Mouse (Mus musculus) hindbrain, embryonic 16.5 days (tissue): ENCODE data around the gene Ppp1r37. TPM values are rescaled to one million over a fixed set of nuclear protein-coding genes. Genes with fewer than 3 reads are reported as not detected.

ENCODE experiments used
- ATAC-seq: fragments of 200-750 bp; cut with Nextera tagmentation; 2 replicates; pipeline ENCODE4 v1.8.0; 2017; ENCODE audit warnings: moderate TSS enrichment, moderate library complexity
- H3K27ac ChIP-seq: fragments of 300-500 bp; sonication (generic); 2 replicates; pipeline ENCODE4 v1.5.1; 2014; ENCODE audit warnings: low read depth, mild to moderate bottlenecking, control low read depth, low read length, moderate library complexity
- H3K27me3 ChIP-seq: fragments of 300-500 bp; sonication (generic); replicated peaks from 2 replicates; pipeline ENCODE4 v1.6.1; 2014; ENCODE audit warnings: low read length; ENCODE audit not compliant: control insufficient read depth, insufficient read depth
- H3K36me3 ChIP-seq: fragments of 300-500 bp; sonication (generic); 2 replicates; pipeline ENCODE4 v1.6.1; 2014; ENCODE audit warnings: mild to moderate bottlenecking, low read length, moderate library complexity, mixed read lengths; ENCODE audit not compliant: control insufficient read depth, insufficient read depth
- H3K4me1 ChIP-seq: fragments of 300-500 bp; sonication (generic); 2 replicates; pipeline ENCODE4 v1.6.1; 2014; ENCODE audit warnings: low read depth, low read length; ENCODE audit not compliant: control insufficient read depth, insufficient read depth
- H3K4me2 ChIP-seq: fragments of 300-500 bp; sonication (generic); 2 replicates; pipeline ENCODE4 v1.6.1; 2014; ENCODE audit warnings: mild to moderate bottlenecking, low read length, control low read depth, moderate library complexity
- H3K4me3 ChIP-seq: fragments of 300-500 bp; sonication (generic); 2 replicates; pipeline ENCODE4 v1.5.1; 2014; ENCODE audit warnings: mild to moderate bottlenecking, low read length, control low read depth, moderate library complexity
- H3K9ac ChIP-seq: fragments of 300-500 bp; sonication (generic); 2 replicates; pipeline ENCODE4 v1.6.1; 2014; ENCODE audit warnings: low read depth, mild to moderate bottlenecking, control low read depth, low read length, moderate library complexity
- H3K9me3 ChIP-seq: fragments of 300-500 bp; sonication (generic); 2 replicates; pipeline ENCODE4 v1.6.1; 2014; ENCODE audit warnings: mild to moderate bottlenecking, low read length, moderate library complexity; ENCODE audit not compliant: control insufficient read depth
- WGBS: fragments of 180-500 bp; shearing (Covaris S2); extraction: QIAGEN DNeasy Blood & Tissue Kit; methylation state at CpG from one replicate; pipeline ENCODE4 v1.1.7; 2014; 5-methylcytosine and 5-hydroxymethylcytosine counted together
- polyA plus RNA-seq: library from polyadenylated mRNA; unstranded; fragments of >200 nt; fragmentation: Nextera tagmentation; extraction: Ambion mirVana; gene quantifications from 2 replicates; pipeline ENCODE4 v1.2.1, GENCODE M21; 2015

The Ppp1r37 gene
- polyA plus RNA-seq, 1 experiment from 2014 or later = 37.7 TPM

DNA sequence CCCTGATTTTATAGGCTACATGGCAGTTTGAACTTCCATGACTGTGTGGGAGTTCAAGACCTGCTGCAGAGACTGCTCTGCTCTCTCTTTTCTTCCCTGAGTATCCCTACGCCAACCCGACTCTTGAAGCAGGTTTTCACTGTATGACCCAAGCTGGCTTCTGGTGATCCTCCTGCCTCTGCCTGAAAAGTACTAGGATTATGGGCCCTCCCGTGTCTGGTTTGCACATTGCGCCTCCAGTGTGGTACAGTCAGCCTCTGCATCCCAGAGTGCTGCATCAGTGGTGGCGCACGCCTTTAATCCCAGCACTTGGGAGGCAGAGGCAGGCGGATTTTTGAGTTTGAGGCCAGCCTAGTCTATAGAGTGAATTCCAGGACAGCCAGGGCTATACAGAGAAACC is 53.1 kb downstream of the Ppp1r37 start:
- Histone ChIP-seq H3K27me3 (no peaks in the 10 kb centered on the region), H3K4me1 (peaks cover 19% of the 10 kb centered on the region; the same call in 1 of the 2 replicates), H3K4me2 (peak overlapping the region; percentile 82), H3K27ac (no peak overlapping the region), H3K9me3 (no peaks in the 10 kb centered on the region), H3K36me3 (no peaks in the 10 kb centered on the region), H3K9ac (no peak overlapping the region), H3K4me3 (no peak overlapping the region; the same call in 1 of the 2 replicates)
- no peak for ATAC-seq
- WGBS = 95% methylated on average over 7 of the region's 7 CpGs

DNA sequence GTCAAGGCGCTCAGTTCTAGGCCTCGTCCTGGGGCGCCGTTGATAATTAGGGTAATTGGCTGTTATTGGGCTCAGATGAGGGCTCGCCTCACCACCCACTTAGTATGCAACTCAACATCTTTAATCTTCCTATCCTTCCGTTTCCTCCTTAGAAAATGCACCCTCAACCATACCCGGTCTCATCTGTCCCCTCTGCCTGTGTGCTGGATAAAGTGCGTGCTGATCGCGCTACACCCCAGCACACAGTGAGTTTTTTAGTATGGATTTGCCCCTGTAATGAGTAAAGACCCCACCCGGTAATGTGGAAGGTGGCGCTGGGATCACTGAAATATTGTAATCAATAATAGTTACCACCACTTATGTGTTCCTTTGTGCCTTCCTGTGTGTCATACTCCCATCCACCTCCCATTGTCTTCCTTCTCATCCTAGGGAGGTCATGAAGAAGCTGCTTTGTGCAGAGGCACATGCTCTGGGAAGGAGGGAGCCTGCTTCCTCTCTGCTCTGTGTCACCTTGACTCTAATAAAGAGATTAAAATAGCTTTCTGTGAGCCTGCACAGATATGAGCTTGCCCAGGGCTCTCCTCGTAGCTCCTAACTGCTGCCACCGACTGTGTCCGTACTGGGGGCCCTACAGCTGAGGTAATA is 53.8 kb downstream of the Ppp1r37 start:
- Histone ChIP-seq H3K9ac (peak overlapping the region; percentile 88), H3K4me2 (peak overlapping the region; percentile 82), H3K4me3 (peak overlapping the region; percentile 90), H3K4me1 (peaks cover 19% of the 10 kb centered on the region; the same call in 1 of the 2 replicates), H3K27ac (peak overlapping the region; percentile 85), H3K9me3 (no peaks in the 10 kb centered on the region), H3K36me3 (no peaks in the 10 kb centered on the region), H3K27me3 (no peaks in the 10 kb centered on the region)
- peak; percentile 3; the same call in 1 of the 2 replicates for ATAC-seq
- 5% methylated on average over 15 of the region's 15 CpGs for WGBS

DNA sequence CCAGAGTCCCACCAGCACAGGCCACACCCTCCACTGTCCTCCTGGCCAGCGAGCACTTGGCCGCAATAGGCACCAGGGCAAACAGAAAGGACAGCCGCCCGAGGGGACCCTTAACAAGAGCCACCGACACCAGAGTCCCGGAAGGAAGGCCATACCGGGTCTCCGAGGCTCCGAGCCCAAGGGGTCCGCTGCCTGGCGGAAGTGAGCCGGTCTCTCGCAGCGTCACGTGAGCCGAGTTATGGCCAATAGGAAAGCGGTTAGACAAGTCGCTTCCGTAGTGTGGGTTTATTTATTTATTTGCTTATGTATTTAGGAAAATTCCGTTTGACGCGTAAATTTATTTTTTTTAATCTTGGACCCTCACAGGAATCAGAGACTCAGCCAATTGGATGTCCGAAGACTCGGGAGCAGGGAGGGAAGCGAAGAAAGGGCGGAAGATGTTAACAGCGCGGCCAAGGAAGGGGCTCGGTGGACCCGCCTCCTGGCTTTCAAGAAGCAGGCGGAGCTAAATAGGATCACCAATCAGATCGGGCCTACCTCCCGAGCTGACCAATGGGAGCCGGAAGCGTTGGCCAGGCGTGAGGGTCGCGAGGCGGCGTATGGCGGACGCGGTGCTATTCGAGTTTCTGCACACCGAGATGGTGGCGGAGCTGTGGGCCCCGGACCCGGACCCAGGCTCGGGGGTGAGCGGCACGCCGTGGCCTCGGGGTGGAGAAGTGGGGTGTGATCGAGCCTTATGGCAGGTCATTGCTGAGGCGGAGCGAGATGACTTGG is 54.5 kb downstream of the Ppp1r37 start, which contains the start of the genes Bloc1s3 and Trappc6a:
TSS of gene Bloc1s3 (minus strand) at position 218 of the 774 bp plus-strand sequence.
TSS of gene Trappc6a (plus strand) at position 246 of the 774 bp plus-strand sequence.
- H3K9me3 ChIP-seq = no peaks in the 10 kb centered on the region
- peak within 1 kb of the TSS; percentile 88 for H3K9ac ChIP-seq
- H3K36me3 ChIP-seq = no peaks in the 10 kb centered on the region
- under 1% methylated on average over 53 of the region's 56 CpGs for WGBS
- peak; percentile 97 for ATAC-seq
- H3K27ac ChIP-seq = peak within 1 kb of the TSS; percentile 85
- peaks cover 19% of the 10 kb centered on the region; the same call in 1 of the 2 replicates for H3K4me1 ChIP-seq
- H3K4me2 ChIP-seq = peak within 1 kb of the TSS; percentile 94
- H3K27me3 ChIP-seq = no peaks in the 10 kb centered on the region
- H3K4me3 ChIP-seq = peak within 1 kb of the TSS; percentile 90

DNA sequence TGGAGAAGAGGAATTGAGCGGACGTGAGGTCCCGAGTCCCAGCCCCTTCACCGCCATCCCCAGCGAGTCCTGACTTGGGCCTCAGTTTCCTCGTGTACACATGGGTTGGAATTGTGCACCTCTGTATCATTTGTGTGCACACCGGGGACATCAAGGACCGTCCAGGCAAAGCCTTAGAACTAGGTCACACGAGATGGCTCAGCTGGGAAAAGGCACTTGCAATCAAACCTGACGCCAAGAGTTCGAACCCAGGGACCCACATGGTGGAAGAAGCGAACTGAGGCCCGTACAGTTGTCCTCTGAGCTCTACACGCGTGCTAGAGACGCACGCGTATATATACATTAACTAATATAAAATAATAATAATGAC is 55.3 kb downstream of the Ppp1r37 start:
- no peaks in the 10 kb centered on the region for H3K9me3 ChIP-seq
- H3K4me2 ChIP-seq = peak overlapping the region; percentile 94
- H3K4me1 ChIP-seq = peaks cover 19% of the 10 kb centered on the region; the same call in 1 of the 2 replicates
- peak overlapping the region; percentile 88 for H3K9ac ChIP-seq
- peak overlapping the region; percentile 85 for H3K27ac ChIP-seq
- H3K36me3 ChIP-seq = no peaks in the 10 kb centered on the region
- 7% methylated on average over 18 of the region's 18 CpGs for WGBS
- peak overlapping the region; percentile 90 for H3K4me3 ChIP-seq
- no peaks in the 10 kb centered on the region for H3K27me3 ChIP-seq
- no peak for ATAC-seq

DNA sequence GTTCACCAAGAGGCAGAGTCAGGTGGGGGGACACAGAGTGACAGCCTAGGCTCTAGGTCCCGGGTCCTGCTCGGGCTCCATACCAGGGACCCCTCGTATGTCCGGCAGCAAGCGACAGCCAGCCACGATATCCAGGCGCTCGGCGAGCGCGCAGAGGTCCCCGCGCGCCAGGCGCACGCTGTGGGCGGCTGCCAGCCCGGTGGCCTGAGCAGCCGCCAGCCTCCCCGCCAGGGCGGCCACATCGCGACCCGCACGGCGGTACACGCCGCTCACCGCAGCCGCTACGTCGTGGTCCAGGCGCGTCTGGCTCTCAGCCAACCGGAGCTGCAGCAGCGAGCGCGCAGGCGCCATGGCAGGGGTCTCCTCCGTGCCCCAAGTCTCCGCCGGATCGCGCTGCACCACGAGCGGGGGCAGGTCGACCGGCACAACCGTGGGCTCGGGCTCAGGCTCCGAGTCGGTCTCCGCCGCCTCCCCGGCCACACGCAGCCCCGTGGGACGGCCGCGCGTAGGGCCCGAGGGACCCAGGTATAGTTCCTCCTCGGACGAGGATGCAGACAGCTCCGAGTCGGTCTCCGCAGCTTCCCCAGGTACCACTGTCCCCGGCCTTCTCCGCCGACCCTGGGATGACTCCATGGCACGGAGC is 55.8 kb downstream of the Ppp1r37 start:
- no peaks in the 10 kb centered on the region for H3K27me3 ChIP-seq
- peaks cover 19% of the 10 kb centered on the region; the same call in 1 of the 2 replicates for H3K4me1 ChIP-seq
- no peaks in the 10 kb centered on the region for H3K36me3 ChIP-seq
- 1% methylated on average over 39 of the region's 71 CpGs for WGBS
- H3K4me3 ChIP-seq = peak overlapping the region; percentile 90
- H3K4me2 ChIP-seq = peak overlapping the region; percentile 94
- no peaks in the 10 kb centered on the region for H3K9me3 ChIP-seq
- peak overlapping the region; percentile 85 for H3K27ac ChIP-seq
- H3K9ac ChIP-seq = peak overlapping the region; percentile 88
- ATAC-seq = peak; percentile 32

DNA sequence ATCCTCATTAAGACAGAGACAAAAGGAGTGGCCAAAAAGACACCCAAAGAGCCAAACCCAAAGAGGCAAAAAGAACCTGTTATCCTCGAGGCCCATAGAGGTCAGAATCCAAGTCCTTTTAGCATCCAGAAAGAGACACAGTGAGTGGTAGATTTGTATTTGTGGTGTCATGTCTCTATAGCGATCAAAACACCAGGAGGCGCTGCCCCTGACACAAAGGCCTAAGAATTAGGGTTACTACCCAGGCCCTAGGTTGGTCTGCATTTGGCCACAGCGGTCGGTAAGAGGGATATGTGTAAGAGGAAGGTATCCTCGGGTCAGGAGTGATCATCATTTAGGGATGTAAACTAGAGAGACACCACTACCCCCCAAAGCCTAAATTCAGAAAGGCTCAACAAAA is 56.5 kb downstream of the Ppp1r37 start:
- H3K4me2 ChIP-seq = peak overlapping the region; percentile 94

DNA sequence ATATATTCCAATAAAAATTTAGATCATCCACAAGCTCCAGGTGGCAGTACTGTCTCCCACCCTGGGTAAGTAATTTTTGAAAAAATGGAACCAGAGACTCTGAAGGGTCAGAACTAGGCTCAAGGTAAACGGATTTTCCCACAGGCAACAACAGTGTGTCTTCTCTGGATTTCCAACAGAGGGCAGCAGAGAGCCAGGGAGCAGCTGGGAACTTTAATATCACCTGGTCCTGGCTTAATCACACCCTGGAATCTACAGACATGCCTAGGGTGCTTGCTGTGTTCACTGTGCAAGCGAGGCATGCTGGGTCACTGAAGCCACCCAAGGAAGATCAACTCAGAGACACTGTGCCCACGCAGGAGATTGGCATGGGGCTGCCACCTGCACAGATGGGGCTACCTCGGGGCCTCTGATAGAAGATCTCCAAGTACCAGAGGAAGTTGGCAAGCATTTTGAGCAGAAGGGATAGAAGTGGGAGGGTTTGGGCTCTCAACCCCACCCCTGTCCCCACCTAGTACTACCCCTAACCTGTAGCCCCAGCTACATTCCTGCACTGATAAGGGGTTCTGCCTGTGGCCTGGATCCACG is 59.3 kb downstream of the Ppp1r37 start:
- no peaks in the 10 kb centered on the region for H3K9me3 ChIP-seq
- no peaks in the 10 kb centered on the region for H3K36me3 ChIP-seq
- no peak overlapping the region for H3K4me2 ChIP-seq
- H3K9ac ChIP-seq = no peak overlapping the region
- no peak overlapping the region for H3K27ac ChIP-seq
- 34% methylated on average over 5 of the region's 5 CpGs for WGBS
- H3K4me3 ChIP-seq = no peak overlapping the region
- H3K4me1 ChIP-seq = peaks cover 13% of the 10 kb centered on the region; the same call in 1 of the 2 replicates
- H3K27me3 ChIP-seq = no peaks in the 10 kb centered on the region
- no peak for ATAC-seq

More for the DNA sequence above, 56.5 kb downstream of the Ppp1r37 start:
- Histone ChIP-seq H3K27ac (no peak overlapping the region), H3K9me3 (no peaks in the 10 kb centered on the region), H3K4me3 (peak overlapping the region; percentile 90), H3K27me3 (no peaks in the 10 kb centered on the region), H3K9ac (peak overlapping the region; percentile 88; the same call in 1 of the 2 replicates), H3K36me3 (no peaks in the 10 kb centered on the region), H3K4me1 (peaks cover 19% of the 10 kb centered on the region; the same call in 1 of the 2 replicates)
- ATAC-seq = no peak
- 24% methylated on average over 6 of the region's 6 CpGs for WGBS

DNA sequence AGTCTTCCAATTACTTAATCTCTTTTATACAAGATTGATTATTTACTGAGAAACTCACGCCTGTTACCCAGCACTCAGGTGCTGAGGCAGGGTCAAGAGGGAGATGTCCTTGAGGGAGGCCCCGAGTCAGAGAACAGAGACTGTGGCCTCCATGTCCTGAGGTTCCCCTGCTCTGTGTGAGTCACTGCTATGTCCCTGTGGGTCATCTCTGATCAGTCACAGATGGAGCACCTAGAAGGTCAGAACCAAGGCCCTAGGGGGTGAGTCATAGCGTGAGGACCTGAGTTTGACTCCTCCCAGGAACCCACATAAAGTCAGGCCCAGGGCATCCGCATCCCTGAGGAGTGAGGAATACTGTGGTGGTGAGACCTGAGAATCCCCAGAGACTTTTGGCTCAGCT is 61.2 kb downstream of the Ppp1r37 start:
- no peak overlapping the region for H3K4me2 ChIP-seq
- H3K27ac ChIP-seq = no peak overlapping the region
- no peak overlapping the region for H3K4me3 ChIP-seq
- no peaks in the 10 kb centered on the region for H3K9me3 ChIP-seq
- H3K36me3 ChIP-seq = no peaks in the 10 kb centered on the region
- no peak for ATAC-seq
- WGBS = 74% methylated on average over 4 of the region's 4 CpGs
- H3K4me1 ChIP-seq = peaks cover 2% of the 10 kb centered on the region; the same call in 1 of the 2 replicates
- no peaks in the 10 kb centered on the region for H3K27me3 ChIP-seq
- no peak overlapping the region for H3K9ac ChIP-seq
